Mouse (Mus musculus) E14TG2a.4 (cell line): ENCODE measurements at regions not wholly inside any gene's neighbourhood (a gene's known extent, or its start where the extent isn't known, plus 50 kb on each side); places are given as distances from the start of the nearest gene placed in this dataset.

Experiments
- CTCF ChIP-seq: conservative IDR thresholded peaks from 2 replicates; pipeline ENCODE4 v1.5.1; 2014; ENCODE audit warnings: low read length
- NANOG ChIP-seq: IDR thresholded peaks from 2 replicates; pipeline ENCODE4 v1.6.1; 2014; ENCODE audit warnings: borderline replicate concordance, low read length, mixed read lengths

DNA sequence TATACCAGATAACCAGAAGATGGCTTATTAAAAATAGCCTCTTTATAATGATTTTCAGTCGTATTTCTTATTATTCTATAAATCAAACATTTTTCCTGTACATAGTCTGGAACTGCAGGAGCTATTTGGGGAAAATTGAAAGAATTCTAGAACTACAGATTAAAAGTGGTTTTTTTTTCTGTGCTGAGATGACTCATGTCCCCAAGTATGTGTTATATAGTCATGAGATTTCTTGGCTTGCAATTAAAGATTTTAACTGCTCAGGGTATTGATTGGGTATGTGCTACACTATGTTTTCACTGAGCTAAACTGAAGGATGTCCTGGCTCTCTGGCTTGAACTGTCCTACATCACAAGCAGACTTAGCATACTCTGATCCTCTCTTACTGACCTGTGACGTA lies 1088.4 kb upstream of the 1700008P02Rik start:
- TF ChIP-seq CTCF (no peak), NANOG (no peak)
